Mouse (Mus musculus): ENCODE results near the gene Sugp2.
A peak's percentile ranks its signal among the peaks of the same experiment; 100 is the strongest.

Gene Sugp2

GRCm38 (mm10) chr8:70282603-70283135, 48.6 kb downstream of the Sugp2 start, which contains the start of gene Homer3:
Homer3 (plus strand) TSS chr8:70282827.
- DNase-seq (ENCODE audit: low spot score): peak; percentile 89

- no peak for DNase-seq (ENCODE audit: low spot score)
Observed at GRCm38 (mm10) chr8:70283136-70284077, 49.4 kb downstream of the Sugp2 start.

- no peak for DNase-seq (ENCODE audit: low spot score)
Observed at GRCm38 (mm10) chr8:70284421-70284820, 50.4 kb downstream of the Sugp2 start.

GRCm38 (mm10) chr8:70285304-70285703, 51.3 kb downstream of the Sugp2 start:
- no peak for DNase-seq (ENCODE audit: low spot score)

DNA sequence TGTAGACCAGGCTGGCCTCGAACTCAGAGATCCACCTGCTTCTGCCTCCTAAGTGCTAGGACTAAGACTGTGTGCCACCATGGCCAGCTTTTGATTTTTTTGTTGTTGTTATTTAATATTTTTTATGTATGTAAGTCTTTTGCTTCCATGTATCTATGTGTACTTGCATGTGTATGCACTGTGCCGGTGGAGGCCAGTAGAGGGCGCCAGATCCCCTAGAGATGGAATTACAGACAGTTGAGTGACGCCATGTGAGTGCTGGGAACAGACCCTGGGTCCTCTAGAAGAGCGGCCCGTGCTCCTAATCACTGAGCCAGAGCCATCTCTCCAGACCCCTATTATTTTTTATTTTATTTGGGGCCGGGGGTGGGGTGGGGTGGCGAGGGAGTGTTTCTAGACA, 52.7 kb downstream of the Sugp2 start:
- DNase-seq (ENCODE audit: low spot score): no peak

DNA sequence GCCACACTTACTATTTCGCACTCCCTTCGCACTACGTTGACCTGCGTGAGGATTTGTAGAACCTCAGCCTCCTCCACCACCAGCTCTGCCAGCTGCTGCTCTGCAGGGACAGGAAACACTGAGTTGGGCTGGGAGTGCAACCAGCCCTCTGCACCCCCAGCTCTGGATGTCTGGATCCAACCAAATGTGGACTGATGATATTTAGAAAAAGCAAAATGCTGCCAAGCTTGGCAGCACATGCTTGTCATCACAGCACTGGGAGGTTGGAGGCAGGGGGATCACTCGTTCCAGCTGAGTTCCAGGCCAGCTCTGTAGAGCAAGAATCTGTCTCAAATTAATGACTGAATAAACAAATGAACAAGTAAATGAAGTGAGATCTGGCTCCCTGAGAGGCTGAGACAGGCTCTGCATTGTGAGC, 60.0 kb downstream of the Sugp2 start:
- no peak for DNase-seq (ENCODE audit: low spot score)

- no peak for DNase-seq (ENCODE audit: low spot score)
Observed at GRCm38 (mm10) chr8:70300881-70301280, 66.9 kb downstream of the Sugp2 start.

DNA sequence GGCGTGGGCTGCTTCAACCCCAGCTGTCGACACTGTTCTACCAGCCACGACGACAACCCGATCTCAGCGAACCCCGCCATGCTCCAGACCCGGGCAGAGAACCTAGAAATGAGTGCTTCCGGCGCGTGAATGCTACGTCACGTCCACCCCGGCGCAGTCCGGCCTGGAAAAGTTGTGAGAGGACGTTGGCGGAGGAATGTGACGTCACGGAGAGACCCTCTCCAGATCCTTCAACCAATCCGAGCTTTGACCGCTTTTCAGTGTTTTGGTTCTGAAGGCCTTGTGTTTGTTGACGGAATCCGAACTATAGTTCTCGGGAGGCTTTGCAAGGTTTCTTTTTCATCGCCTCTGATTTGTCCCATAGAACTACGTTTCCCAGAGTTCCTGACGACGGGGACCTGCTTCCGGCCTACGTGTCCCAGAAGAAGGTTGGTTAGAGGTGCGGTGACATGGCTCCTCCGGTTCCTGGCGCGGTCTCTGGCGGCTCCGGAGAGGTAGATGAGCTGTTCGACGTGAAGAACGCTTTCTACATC, 68.4 kb downstream of the Sugp2 start, which contains the start of the genes Ddx49 and Cope:
Gene Ddx49 (minus strand): TSS at position 132 of the 533 bp plus-strand sequence.
Gene Cope (plus strand): TSS at position 161 of the 533 bp plus-strand sequence.
- DNase-seq (ENCODE audit: low spot score): peak; percentile 83

DNA sequence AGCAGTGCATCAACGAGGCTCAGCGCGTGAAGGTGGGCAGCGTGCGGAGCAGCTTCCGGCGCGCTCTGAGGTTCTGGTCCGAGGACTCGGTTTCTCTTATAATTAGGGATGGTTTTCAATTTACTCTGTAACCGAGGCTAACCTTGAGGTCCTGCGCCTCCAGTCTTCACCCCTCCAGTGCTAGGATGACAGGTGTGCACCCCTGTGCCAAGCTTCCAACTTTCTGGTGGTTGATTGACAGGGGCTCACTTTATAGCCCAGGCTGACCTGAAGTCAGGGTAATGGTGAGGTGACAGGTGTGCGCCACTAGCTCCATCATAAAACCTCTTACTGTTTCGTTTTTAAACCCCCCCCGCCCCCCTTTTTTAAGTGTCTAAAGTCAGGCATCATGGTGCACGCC, 68.9 kb downstream of the Sugp2 start:
- no peak for DNase-seq (ENCODE audit: low spot score)

DNA sequence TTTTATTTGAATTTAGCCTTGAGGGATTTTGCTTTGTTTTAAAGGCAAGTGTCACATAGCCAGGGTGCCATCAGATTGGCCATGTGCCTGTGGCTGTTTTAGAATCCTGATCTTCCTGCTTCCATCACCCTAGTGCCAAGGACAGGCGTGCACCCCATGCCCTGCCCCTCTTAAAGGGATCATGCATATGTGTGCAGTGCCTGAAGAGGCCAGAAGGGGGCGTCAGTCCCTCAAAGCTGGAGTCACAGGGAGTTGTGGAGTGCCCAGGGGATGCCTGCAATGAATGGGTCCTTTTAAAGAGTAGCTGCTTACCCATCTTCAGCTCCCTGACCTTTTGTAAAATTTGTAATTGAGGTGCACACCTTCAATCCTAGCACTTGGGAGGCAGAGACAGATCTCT, 75.3 kb downstream of the Sugp2 start:
- no peak for DNase-seq (ENCODE audit: low spot score)

DNA sequence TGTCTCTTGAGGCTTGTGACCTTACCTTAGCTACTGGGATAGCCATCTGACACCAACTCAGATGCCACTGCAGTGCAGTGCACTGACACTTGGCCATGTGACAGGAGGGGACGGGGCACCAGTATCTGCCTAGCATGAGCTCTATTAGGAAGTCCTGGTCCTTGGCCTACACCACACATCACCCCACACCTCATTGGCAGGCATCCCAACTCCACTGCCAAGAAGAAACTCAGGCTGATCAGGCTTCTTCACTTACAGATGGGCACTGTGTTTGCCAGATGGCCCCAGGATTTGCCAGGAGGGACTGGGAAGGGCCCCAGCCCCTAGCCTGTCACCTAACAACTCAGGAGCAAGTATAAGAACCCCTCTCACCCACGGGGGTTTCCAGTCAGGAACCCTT, 79.4 kb downstream of the Sugp2 start:
- DNase-seq (ENCODE audit: low spot score): no peak

DNA sequence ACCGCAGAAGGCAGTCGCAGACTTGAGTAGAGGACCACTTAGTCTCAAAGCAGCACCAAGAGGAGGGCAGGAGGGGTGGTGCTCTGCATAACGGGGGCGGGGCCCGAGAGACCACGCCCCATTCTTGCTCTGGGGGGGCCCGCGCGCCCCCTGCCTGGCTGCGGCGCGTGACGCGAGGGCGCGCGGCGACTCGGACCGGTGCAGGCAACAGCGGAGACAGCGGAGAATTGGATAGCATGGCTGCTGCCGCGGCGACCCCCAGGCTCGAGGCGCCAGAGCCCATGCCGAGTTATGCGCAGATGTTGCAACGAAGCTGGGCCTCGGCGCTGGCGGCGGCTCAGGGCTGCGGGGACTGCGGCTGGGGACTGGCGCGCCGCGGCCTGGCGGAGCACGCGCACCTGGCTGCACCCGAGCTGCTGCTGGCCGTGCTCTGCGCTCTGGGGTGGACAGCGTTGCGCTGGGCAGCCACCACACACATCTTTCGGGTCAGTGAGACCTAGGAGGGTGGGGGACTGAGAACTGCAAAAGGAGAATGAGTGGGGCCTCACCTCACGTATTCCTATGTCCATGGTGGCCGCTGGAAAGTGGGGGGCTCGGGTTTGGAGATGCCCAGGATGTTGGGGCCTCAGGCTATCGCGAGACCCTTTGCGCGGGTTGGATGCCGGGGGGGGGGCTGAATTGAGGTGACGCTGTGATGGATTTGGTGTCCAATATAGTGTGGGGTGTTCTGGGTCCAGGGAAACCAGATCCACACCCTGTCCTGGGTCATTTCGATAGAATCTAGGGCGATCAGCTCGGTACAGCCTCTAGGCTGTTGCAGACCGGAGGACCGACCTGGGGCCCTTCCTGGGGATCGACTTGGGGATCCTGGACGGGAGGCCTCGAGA, 81.8 kb downstream of the Sugp2 start, which contains the start of gene Cers1:
Gene Cers1 (plus strand): TSS at position 152 of the 887 bp plus-strand sequence.
- DNase-seq (ENCODE audit: low spot score): peak; percentile 50

GRCm38 (mm10) chr8:70316511-70317504, 82.8 kb downstream of the Sugp2 start:
- peak; percentile 83 for DNase-seq (ENCODE audit: low spot score)

DNA sequence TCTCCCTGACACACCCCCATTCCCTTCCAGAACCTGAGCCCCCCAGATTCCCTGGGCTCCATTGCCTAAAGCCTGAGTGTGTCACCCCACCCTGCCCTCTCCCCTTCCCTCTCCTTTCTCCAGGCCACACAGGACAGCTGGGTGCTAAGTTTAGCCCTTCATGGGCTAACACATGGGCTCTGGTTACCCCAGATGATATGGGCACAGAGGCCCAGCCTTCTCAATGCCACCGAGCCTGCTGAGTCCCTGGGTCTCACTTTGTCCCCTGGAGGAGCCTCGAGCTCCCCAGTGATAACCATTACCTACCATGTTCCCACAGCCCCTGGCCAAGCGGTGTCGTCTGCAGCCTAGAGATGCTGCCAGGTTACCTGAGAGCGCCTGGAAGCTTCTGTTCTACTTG, 83.8 kb downstream of the Sugp2 start:
- no peak for DNase-seq (ENCODE audit: low spot score)

DNA sequence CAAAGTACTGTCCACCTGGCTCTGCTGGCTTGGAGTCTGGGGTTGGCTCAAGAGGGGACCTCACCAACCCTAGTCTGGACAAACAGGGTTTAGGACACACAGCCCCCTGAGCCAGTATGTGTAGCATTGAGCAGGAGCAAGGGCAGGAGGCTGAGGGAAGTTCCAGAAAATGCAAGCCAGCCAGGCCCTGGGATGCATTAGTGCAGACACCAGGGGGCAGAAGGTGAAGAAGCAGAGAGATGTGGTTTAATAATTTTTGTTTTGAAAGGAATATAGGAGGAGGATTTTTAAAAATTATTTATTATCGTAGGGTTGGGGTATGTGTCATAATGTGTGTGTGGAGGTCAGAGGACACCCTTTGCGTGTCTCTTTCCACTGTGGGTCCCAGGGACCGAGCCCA, 89.7 kb downstream of the Sugp2 start:
- DNase-seq (ENCODE audit: low spot score): no peak

DNA sequence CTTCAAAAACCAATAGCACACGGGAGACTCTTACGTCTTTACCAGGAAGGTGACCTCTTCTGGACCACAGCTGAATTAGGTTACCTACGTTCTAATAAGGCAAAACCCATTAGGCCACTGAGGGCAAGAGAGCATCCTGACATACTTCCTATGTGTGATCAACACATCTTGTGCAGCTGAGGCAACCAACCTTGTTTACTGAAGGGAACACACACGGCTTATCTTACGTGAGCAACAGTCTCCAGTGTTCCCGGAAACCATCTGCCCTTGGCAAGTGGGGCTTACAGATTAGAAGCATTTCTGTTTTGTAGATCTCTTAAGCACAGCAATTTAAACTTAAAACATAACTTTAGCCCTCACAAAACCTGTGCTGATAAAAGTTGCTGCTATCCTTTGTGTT, 93.5 kb downstream of the Sugp2 start:
- DNase-seq (ENCODE audit: low spot score): no peak

- no peak for DNase-seq (ENCODE audit: low spot score)
Observed at GRCm38 (mm10) chr8:70329124-70329834, 95.3 kb downstream of the Sugp2 start, which contains the start of gene Gdf1. Gdf1 (plus strand) TSS chr8:70329817.

All from ovary, adult 18-20 months (tissue).